8 mouse cellular contexts compared by ENCODE assay signal in genomic region chr17:56424726-56425583, GRCm38 (mm10). TPM values are rescaled to one million over a fixed set of nuclear protein-coding genes. Genes with fewer than 3 reads are reported as not detected.
A peak's percentile ranks its signal among the peaks of the same experiment; 100 is the strongest.
DNase-seq lines count a peak whose midpoint lies in the region; ATAC-seq lines count a peak whose summit lies in the region.

No protein-coding gene starts in this region.

- H3K4me1 ChIP-seq in heart, embryonic 10.5 days: peaks cover 17% of the 10 kb centered on the region

- peak overlapping the region; percentile 71 for H3K4me3 ChIP-seq in heart, embryonic 10.5 days

- peaks cover 74% of the 10 kb centered on the region for H3K36me3 ChIP-seq in heart, embryonic 10.5 days
- no peaks in the 10 kb centered on the region; the same call in 1 of the 2 replicates for H3K36me3 ChIP-seq in splenic B cell, adult 2 months (ENCODE audit: control insufficient read depth, insufficient read depth, low read length, poor library complexity, severe bottlenecking)

- H3K27ac ChIP-seq in heart, embryonic 10.5 days: peak overlapping the region; percentile 84

- peak; percentile 50 for ATAC-seq in granulocyte monocyte progenitor cell, adult 5-6 weeks (replicated peaks; ENCODE audit: poor library complexity, severe bottlenecking)
- ATAC-seq in megakaryocyte progenitor cell, adult 5-6 weeks (replicated peaks; ENCODE audit: poor library complexity): peak; percentile 63

- WGBS in heart, embryonic 10.5 days: 8% methylated on average over 77 of the region's 77 CpGs

- peaks cover 29% of the 10 kb centered on the region for H3K27me3 ChIP-seq in heart, embryonic 10.5 days (ENCODE audit: insufficient read depth, poor library complexity, severe bottlenecking)
- H3K27me3 ChIP-seq in splenic B cell, adult 2 months (ENCODE audit: control insufficient read depth, insufficient read depth, low read length, poor library complexity, severe bottlenecking): no peaks in the 10 kb centered on the region

- intact Hi-C loops in heart, postnatal 25 days (cut with DNase I): loop anchor here (1.0 to 5.0 kb wide), 2 partner anchors 54 to 127 kb away; partner anchors contain the start of gene Gm20219

- H3K9me3 ChIP-seq in heart, embryonic 10.5 days: no peaks in the 10 kb centered on the region

- DNase-seq in heart, embryonic 10.5 days (ENCODE audit: low spot score): peak; percentile 85
- DNase-seq in heart, postnatal 25 days (ENCODE audit: low spot score): no peak
- peak; percentile 75 for DNase-seq in cerebellum, adult 9-11 months
- DNase-seq in kidney, postnatal 10 days: peak; percentile 81
- DNase-seq in splenic B cell, adult 2 months (ENCODE audit: low read depth, low spot score): peak; percentile 58
- no peak for DNase-seq in layer of hippocampus, adult 9-11 months

RNA-seq across cellular contexts. Expression of gene Ptprs, which starts 51.3 kb away (rescaled TPM):
- 50.4 and 73.5 TPM in 2 replicates for polyA plus RNA-seq in heart, embryonic 10.5 days (2016; fragmentation: Nextera tagmentation; extraction: Ambion mirVana)
- total RNA-seq in heart, postnatal 25 days (2021): 10 to 100 TPM; 42.2 to 52.2 TPM
- total RNA-seq in granulocyte monocyte progenitor cell, adult 5-6 weeks (2014; fragmentation: Nextera tagmentation): 62.2 and 73.5 TPM in 2 replicates
- 45.1 and 59.2 TPM in 2 replicates for total RNA-seq in granulocyte monocyte progenitor cell, adult 5-6 weeks (2017)
- 35.9 and 39.7 TPM in 2 replicates for total RNA-seq in megakaryocyte progenitor cell, adult 5-6 weeks (2015)
- total RNA-seq in megakaryocyte progenitor cell, adult 5-6 weeks (2017): 35.3 and 38.5 TPM in 2 replicates

Comparison
In these comparisons a context has a peak if more than half of its experiments do, and no peak if none do; other contexts are left out.
1. DNase-seq: peak in heart, embryonic 10.5 days (single experiment), cerebellum, adult 9-11 months (single experiment), kidney, postnatal 10 days (single experiment) and splenic B cell, adult 2 months (single experiment); none in heart, postnatal 25 days (single experiment) and layer of hippocampus, adult 9-11 months (single experiment).